Mouse (Mus musculus) CD4-positive helper T cell, adult 2 months (primary cell): ENCODE measurements around the gene Madcam1.

Experiments
- DNase-seq: peaks from one replicate; pipeline ENCODE4 v3.0.0-alpha.2; 2012; ENCODE audit warnings: low read depth, missing footprints, low spot score

Gene Madcam1

GRCm38 (mm10) chr10:79664131-79664665 lies at the start of gene Madcam1:
TSS of gene Madcam1 (plus strand) at chr10:79664559.
- DNase-seq: peak; percentile 73

- DNase-seq: no peak
These were observed 48.5 kb upstream of the Madcam1 start for GRCm38 (mm10) chr10:79615860-79616259.

GRCm38 (mm10) chr10:79616376-79616775 lies 48.0 kb upstream of the Madcam1 start:
- no peak for DNase-seq

- DNase-seq: no peak
These were observed 40.4 kb upstream of the Madcam1 start for GRCm38 (mm10) chr10:79623950-79624349.

- no peak for DNase-seq
These were observed 39.0 kb upstream of the Madcam1 start for GRCm38 (mm10) chr10:79625398-79625797.

GRCm38 (mm10) chr10:79626156-79626555 lies 38.2 kb upstream of the Madcam1 start:
- no peak for DNase-seq

GRCm38 (mm10) chr10:79628377-79628776 lies 36.0 kb upstream of the Madcam1 start:
- DNase-seq: no peak

GRCm38 (mm10) chr10:79631432-79631831 lies 32.9 kb upstream of the Madcam1 start:
- DNase-seq: no peak

GRCm38 (mm10) chr10:79633006-79633777 lies 31.2 kb upstream of the Madcam1 start:
- no peak for DNase-seq

- no peak for DNase-seq
These were observed 28.1 kb upstream of the Madcam1 start for GRCm38 (mm10) chr10:79636287-79636686.

GRCm38 (mm10) chr10:79637128-79638110 lies 26.9 kb upstream of the Madcam1 start, which contains the start of gene Shc2:
TSS of gene Shc2 (minus strand) at chr10:79637918.
- DNase-seq: no peak

- DNase-seq: no peak
These were observed 25.7 kb upstream of the Madcam1 start for GRCm38 (mm10) chr10:79638486-79639204.

- no peak for DNase-seq
These were observed 18.6 kb upstream of the Madcam1 start, which contains the start of gene Odf3l2 for GRCm38 (mm10) chr10:79645711-79646110. TSS of gene Odf3l2 (minus strand) at chr10:79645738.

- peak; percentile 71 for DNase-seq
These were observed 15.1 kb upstream of the Madcam1 start for GRCm38 (mm10) chr10:79649070-79649751.

GRCm38 (mm10) chr10:79652789-79653188 lies 11.6 kb upstream of the Madcam1 start:
- DNase-seq: no peak

- DNase-seq: no peak
These were observed 9.4 kb upstream of the Madcam1 start for GRCm38 (mm10) chr10:79654946-79655395.

GRCm38 (mm10) chr10:79658829-79659228 lies 5.5 kb upstream of the Madcam1 start:
- no peak for DNase-seq

GRCm38 (mm10) chr10:79660298-79660697 lies 4.1 kb upstream of the Madcam1 start:
- no peak for DNase-seq

GRCm38 (mm10) chr10:79661861-79662260 lies 2.5 kb upstream of the Madcam1 start:
- DNase-seq: no peak

- no peak for DNase-seq
These were observed 692 bp downstream of the Madcam1 start for GRCm38 (mm10) chr10:79665051-79665450.

- DNase-seq: no peak
These were observed 2.1 kb downstream of the Madcam1 start for GRCm38 (mm10) chr10:79666493-79666892.
